Mouse (Mus musculus) adrenal gland, adult 8-10 months (tissue): ENCODE data around the gene Cdc25a. TPM values are rescaled to one million over a fixed set of nuclear protein-coding genes. Genes with fewer than 3 reads are reported as not detected.
A peak's percentile ranks its signal among the peaks of the same experiment; 100 is the strongest.

Source experiments
- DNase-seq: peaks from one replicate; pipeline ENCODE4 v3.0.0; 2022
- microRNA-seq, 2 experiments: library from miRNA; unstranded; fragments of <30 nt; microRNA quantifications; one replicate each; pipeline ENCODE4 v1.2.0; 2022
- total RNA-seq, 4 experiments: library from RNA; stranded (reverse); gene quantifications; 2 replicates each; pipeline ENCODE4 v1.2.4; 2022

The Cdc25a gene
- total RNA-seq, 4 experiments from 2014 or later: 10.5 to 14.5 (median 10.8) TPM

- DNase-seq: peak; percentile 35
Observed at GRCm38 (mm10) chr9:109932756-109933375, 57.5 kb downstream of the Cdc25a start.

GRCm38 (mm10) chr9:109939401-109939800 is 64.0 kb downstream of the Cdc25a start:
- no peak for DNase-seq

GRCm38 (mm10) chr9:109942796-109943195 is 67.4 kb downstream of the Cdc25a start:
- no peak for DNase-seq

Small RNA genes within 50 kb of the gene (microRNA-seq; reads per million reads assigned to microRNA genes)
- gene Mir7089: 0 reads per million in 2 experiments

Other genes starting within 250 kb of the Cdc25a start
- gene Fbxw24, start 249.5 kb upstream of the Cdc25a start, total RNA-seq: not detected
- gene Fbxw25, start 210.9 kb upstream of the Cdc25a start, total RNA-seq: not detected
- not detected for gene Fbxw18, start 172.9 kb upstream of the Cdc25a start, total RNA-seq
- gene Fbxw26, start 129.5 kb upstream of the Cdc25a start, total RNA-seq: not detected
- not detected for gene Fbxw27, start 84.9 kb upstream of the Cdc25a start, total RNA-seq
- gene Spink8, start 63.3 kb upstream of the Cdc25a start, total RNA-seq: 10 to 100 TPM; 14.6 to 31.7 (median 27.6) TPM
- 10 to 100 TPM; 14.9 to 25.2 (median 22.7) TPM for gene Nme6, start 42.8 kb upstream of the Cdc25a start, total RNA-seq
- not detected for gene Camp, start 26.0 kb upstream of the Cdc25a start, total RNA-seq
- gene Map4, start 55.9 kb downstream of the Cdc25a start, total RNA-seq: 100 to 1,000 TPM in 2 of 4 experiments, 10 to 100 TPM in 2; 75.9 to 139 (median 108) TPM
- gene Smarcc1, start 242.1 kb downstream of the Cdc25a start, total RNA-seq: 10 to 100 TPM; 57.6 to 64.3 (median 60.8) TPM
- gene Dhx30, start 242.3 kb downstream of the Cdc25a start, total RNA-seq: 100 to 1,000 TPM; 107 to 117 (median 114) TPM